Mouse (Mus musculus) brain, embryonic 14.5 days (tissue): ENCODE data around the gene P4htm.

Source experiments
- CTCF ChIP-seq: fragments of 200-500 bp; IDR thresholded peaks from 2 replicates; pipeline ENCODE4 v1.5.1; 2012; ENCODE audit warnings: inconsistent platforms, mild to moderate bottlenecking, moderate library complexity, borderline replicate concordance; ENCODE audit not compliant: insufficient read depth, insufficient read length; ENCODE audit errors: extremely low read depth
- POLR2A ChIP-seq: fragments of 200-500 bp; IDR thresholded peaks from 2 replicates; pipeline ENCODE4 v1.6.1; 2012; ENCODE audit warnings: mild to moderate bottlenecking, inconsistent platforms, borderline replicate concordance; ENCODE audit not compliant: poor library complexity, insufficient read depth, insufficient read length, severe bottlenecking; ENCODE audit errors: extremely low read depth

- TF ChIP-seq CTCF, result no peak
- no peak for TF ChIP-seq POLR2A
Measured at GRCm38 (mm10) chr9:108639825-108640224, 42.4 kb upstream of the P4htm start.
